Mouse (Mus musculus): Measurements from ENCODE around the gene Rnf220. TPM values are rescaled to one million over a fixed set of nuclear protein-coding genes. Genes with fewer than 3 reads are reported as not detected.

The Rnf220 gene
- total and polyA plus RNA-seq, 2 experiments from 2014 or later = 122 to 192 TPM

GRCm38 (mm10) chr4:117485045-117485780 is 11.6 kb downstream of the Rnf220 start:
- ATAC-seq (ENCODE audit: low FRiP score) (no peak; the same call in 1 of the 2 replicates), DNase-seq (ENCODE audit: low spot score) (no peak)
- 36% methylated on average over 13 of the region's 13 CpGs for WGBS
- Histone ChIP-seq H3K27me3 (ENCODE audit: insufficient read depth, low read length) (peaks cover 39% of the 10 kb centered on the region), H3K4me1 (ENCODE audit: insufficient read depth, low read length) (no peaks in the 10 kb centered on the region; the same call in 1 of the 2 replicates), H3K4me2 (ENCODE audit: low read depth, low read length, poor library complexity, severe bottlenecking) (peak overlapping the region; percentile 86), H3K9me3 (ENCODE audit: low read length) (no peaks in the 10 kb centered on the region), H3K27ac (ENCODE audit: low read depth, low read length) (peak overlapping the region; percentile 47; the same call in 1 of the 2 replicates), H3K36me3 (ENCODE audit: insufficient read depth, low read length) (no peaks in the 10 kb centered on the region), H3K9ac (replicated peaks; ENCODE audit: low read length, poor library complexity, severe bottlenecking) (peak overlapping the region; percentile 48; the same call in 1 of the 2 replicates), H3K4me3 (ENCODE audit: low read depth, low read length) (peak overlapping the region; percentile 45)
- TF ChIP-seq CTCF (IDR thresholded peaks at IDR 0.05) = no peak

DNA sequence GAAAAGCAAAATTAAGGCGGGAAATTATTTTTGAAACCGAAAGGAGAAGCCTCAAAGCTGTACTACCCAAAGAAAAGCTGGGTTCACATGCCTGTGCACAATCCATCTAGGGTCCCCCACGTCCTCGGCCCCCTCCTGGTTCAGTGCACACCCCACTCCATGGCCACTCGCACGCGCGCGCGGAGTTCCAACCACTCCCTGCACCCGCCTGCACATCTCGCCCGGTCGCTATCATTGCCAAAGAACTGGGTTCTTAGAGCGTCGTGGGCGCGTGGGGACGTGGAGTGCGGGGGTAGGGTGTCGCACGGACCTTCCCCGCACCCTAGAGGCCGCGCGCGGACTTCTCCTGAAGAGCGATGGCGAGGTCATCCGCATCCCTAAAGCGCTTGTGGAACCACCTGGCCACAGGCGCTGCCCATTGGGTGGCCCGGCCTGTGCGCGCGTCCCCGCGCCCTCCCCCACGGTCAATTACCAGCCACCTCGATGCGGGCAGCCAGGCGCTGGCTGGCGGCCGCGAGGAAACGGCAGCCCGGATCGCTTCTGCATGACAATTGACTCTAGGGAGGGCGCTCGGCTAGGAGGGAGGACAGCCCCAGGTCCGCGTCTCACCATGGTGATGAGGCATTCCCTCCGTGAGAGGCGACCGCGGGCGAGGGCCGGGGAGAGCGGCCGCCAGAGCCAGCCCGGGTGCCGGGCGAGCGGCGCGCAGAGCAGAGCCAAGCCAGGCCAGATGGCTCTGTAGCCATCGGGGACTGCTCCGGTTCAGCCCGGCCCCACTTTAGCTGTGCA is 12.4 kb downstream of the Rnf220 start:
- 0 out of 2 replicates have a peak, but pooled peaks have one; percentile 9 for TF ChIP-seq CTCF (IDR thresholded peaks at IDR 0.05)
- H3K4me1 ChIP-seq (ENCODE audit: insufficient read depth, low read length) = no peaks in the 10 kb centered on the region; the same call in 1 of the 2 replicates
- H3K9ac ChIP-seq (replicated peaks; ENCODE audit: low read length, poor library complexity, severe bottlenecking) = peak overlapping the region; percentile 48
- H3K9me3 ChIP-seq (ENCODE audit: low read length) = no peaks in the 10 kb centered on the region
- 1% methylated on average over 69 of the region's 69 CpGs for WGBS
- no peaks in the 10 kb centered on the region for H3K36me3 ChIP-seq (ENCODE audit: insufficient read depth, low read length)
- H3K27me3 ChIP-seq (ENCODE audit: insufficient read depth, low read length) = peaks cover 31% of the 10 kb centered on the region
- peak overlapping the region; percentile 45 for H3K4me3 ChIP-seq (ENCODE audit: low read depth, low read length)
- DNase-seq (ENCODE audit: low spot score) (peak; percentile 78), ATAC-seq (ENCODE audit: low FRiP score) (peak; percentile 85)
- peak overlapping the region; percentile 86 for H3K4me2 ChIP-seq (ENCODE audit: low read depth, low read length, poor library complexity, severe bottlenecking)
- H3K27ac ChIP-seq (ENCODE audit: low read depth, low read length) = peak overlapping the region; percentile 47; the same call in 1 of the 2 replicates

- no peak for ATAC-seq (ENCODE audit: low FRiP score)
- peaks cover 27% of the 10 kb centered on the region for H3K27me3 ChIP-seq (ENCODE audit: insufficient read depth, low read length)
- no peaks in the 10 kb centered on the region for H3K36me3 ChIP-seq (ENCODE audit: insufficient read depth, low read length)
- peak overlapping the region; percentile 48; the same call in 1 of the 2 replicates for H3K9ac ChIP-seq (replicated peaks; ENCODE audit: low read length, poor library complexity, severe bottlenecking)
- H3K4me1 ChIP-seq (ENCODE audit: insufficient read depth, low read length) = no peaks in the 10 kb centered on the region; the same call in 1 of the 2 replicates
- no peak for TF ChIP-seq CTCF (IDR thresholded peaks at IDR 0.05)
- peak overlapping the region; percentile 86 for H3K4me2 ChIP-seq (ENCODE audit: low read depth, low read length, poor library complexity, severe bottlenecking)
- H3K9me3 ChIP-seq (ENCODE audit: low read length) = no peaks in the 10 kb centered on the region
- WGBS = 1% methylated on average over 15 of the region's 15 CpGs
- peak; percentile 61 for DNase-seq (ENCODE audit: low spot score)
- H3K4me3 ChIP-seq (ENCODE audit: low read depth, low read length) = peak overlapping the region; percentile 45
- H3K27ac ChIP-seq (ENCODE audit: low read depth, low read length) = no peak overlapping the region
Observed at GRCm38 (mm10) chr4:117483931-117484255, 13.0 kb downstream of the Rnf220 start.

- Histone ChIP-seq H3K27ac (ENCODE audit: low read depth, low read length) (no peak overlapping the region), H3K4me1 (ENCODE audit: insufficient read depth, low read length) (no peaks in the 10 kb centered on the region; the same call in 1 of the 2 replicates), H3K4me2 (ENCODE audit: low read depth, low read length, poor library complexity, severe bottlenecking) (no peak overlapping the region), H3K9ac (replicated peaks; ENCODE audit: low read length, poor library complexity, severe bottlenecking) (no peak overlapping the region), H3K4me3 (ENCODE audit: low read depth, low read length) (no peak overlapping the region), H3K9me3 (ENCODE audit: low read length) (no peaks in the 10 kb centered on the region), H3K27me3 (ENCODE audit: insufficient read depth, low read length) (peaks cover 26% of the 10 kb centered on the region), H3K36me3 (ENCODE audit: insufficient read depth, low read length) (no peaks in the 10 kb centered on the region)
- no peak for ATAC-seq (ENCODE audit: low FRiP score)
- 87% methylated on average over 5 of the region's 5 CpGs for WGBS
- no peak for TF ChIP-seq CTCF (IDR thresholded peaks at IDR 0.05)
- no peak for DNase-seq (ENCODE audit: low spot score)
Observed at GRCm38 (mm10) chr4:117482103-117482502, 14.7 kb downstream of the Rnf220 start.

- H3K27me3 ChIP-seq (ENCODE audit: insufficient read depth, low read length) = peaks cover 21% of the 10 kb centered on the region
- no peak for TF ChIP-seq CTCF (IDR thresholded peaks at IDR 0.05)
- no peak overlapping the region for H3K4me2 ChIP-seq (ENCODE audit: low read depth, low read length, poor library complexity, severe bottlenecking)
- H3K9ac ChIP-seq (replicated peaks; ENCODE audit: low read length, poor library complexity, severe bottlenecking) = no peak overlapping the region
- H3K4me1 ChIP-seq (ENCODE audit: insufficient read depth, low read length) = no peaks in the 10 kb centered on the region; the same call in 1 of the 2 replicates
- no peak for DNase-seq (ENCODE audit: low spot score)
- H3K9me3 ChIP-seq (ENCODE audit: low read length) = no peaks in the 10 kb centered on the region
- WGBS = 33% methylated on average over 11 of the region's 11 CpGs
- ATAC-seq (ENCODE audit: low FRiP score) = no peak
- no peaks in the 10 kb centered on the region for H3K36me3 ChIP-seq (ENCODE audit: insufficient read depth, low read length)
- H3K27ac ChIP-seq (ENCODE audit: low read depth, low read length) = no peak overlapping the region
- no peak overlapping the region for H3K4me3 ChIP-seq (ENCODE audit: low read depth, low read length)
Observed at GRCm38 (mm10) chr4:117480611-117481445, 16.0 kb downstream of the Rnf220 start.

All from midbrain, postnatal 0 days (tissue).